Mouse (Mus musculus): ENCODE data around the gene Limch1.

DNA sequence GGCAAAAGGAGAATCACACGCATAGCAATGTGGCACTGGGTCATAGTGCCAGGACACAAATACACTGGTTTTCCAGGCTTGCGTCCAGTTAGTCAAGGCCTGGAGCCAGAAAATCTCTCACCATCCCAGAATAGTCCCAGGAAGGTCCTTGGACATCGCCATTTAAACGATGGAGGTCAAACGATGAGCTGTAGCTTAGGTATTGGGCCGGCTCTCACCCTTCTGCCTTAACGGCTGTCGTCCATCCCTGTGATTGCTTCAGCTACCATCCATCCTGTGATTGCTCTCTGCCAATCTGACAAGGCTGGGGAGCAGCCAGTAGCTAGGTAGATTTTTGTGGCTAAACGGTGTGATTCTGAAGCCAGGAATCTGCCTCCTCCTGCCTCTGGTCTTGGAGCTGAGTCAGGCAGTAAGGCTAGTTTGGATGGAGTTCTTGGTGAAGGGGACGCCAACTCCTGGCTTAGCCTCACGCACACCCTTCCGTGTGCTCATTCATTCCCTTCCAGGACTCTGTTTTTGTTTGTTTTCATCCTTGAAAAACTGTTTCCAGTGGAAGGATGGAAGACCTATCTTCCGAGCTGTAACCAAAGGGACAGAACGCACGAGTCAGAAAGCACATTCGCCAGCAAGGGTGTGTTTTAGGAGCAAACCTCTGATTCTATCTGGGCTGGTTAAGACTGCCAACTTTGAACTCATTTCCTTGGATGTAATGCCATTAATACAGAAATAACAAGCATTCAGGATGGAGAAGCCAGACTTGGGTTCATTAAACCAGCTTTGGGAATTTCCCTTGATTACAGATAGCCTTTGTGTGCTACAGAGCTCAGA is 265.6 kb downstream of the Limch1 start:
- TF ChIP-seq CTCF (IDR thresholded peaks at IDR 0.05; ENCODE audit: borderline replicate concordance, control insufficient read depth, extremely low read depth, insufficient read depth, low read length, poor library complexity), result no peak
- TF ChIP-seq POLR2A (IDR thresholded peaks at IDR 0.05; ENCODE audit: control insufficient read depth, extremely low read depth, insufficient read depth, low read length, poor library complexity), result no peak

Measured in thymus, adult 2 months (tissue).